Mouse (Mus musculus): ENCODE data around the gene Gcnt3.

Gene Gcnt3

DNA sequence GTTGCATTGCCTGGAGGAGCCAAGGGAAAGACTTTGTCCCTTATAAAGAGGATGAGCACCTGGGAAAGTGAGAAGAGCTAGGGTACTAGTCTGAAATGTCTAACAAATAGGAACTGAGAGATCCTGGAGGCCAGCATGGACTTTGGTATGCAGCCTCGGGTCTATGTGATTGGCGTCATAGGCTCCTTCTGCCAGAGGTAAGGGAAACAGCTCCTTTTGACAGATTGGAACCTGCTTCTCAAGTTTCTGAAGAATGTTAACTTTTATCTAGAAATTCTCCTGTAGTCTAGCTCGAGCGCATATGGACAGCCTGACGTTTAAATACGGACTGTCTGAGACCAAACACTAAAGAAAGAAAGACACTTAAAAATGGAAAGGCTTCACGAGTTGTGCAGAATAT lies at the start of gene Gcnt3:
Gene Gcnt3 (minus strand): TSS at position 101 of the 400 bp plus-strand sequence.
- DNase-seq: no peak

DNA sequence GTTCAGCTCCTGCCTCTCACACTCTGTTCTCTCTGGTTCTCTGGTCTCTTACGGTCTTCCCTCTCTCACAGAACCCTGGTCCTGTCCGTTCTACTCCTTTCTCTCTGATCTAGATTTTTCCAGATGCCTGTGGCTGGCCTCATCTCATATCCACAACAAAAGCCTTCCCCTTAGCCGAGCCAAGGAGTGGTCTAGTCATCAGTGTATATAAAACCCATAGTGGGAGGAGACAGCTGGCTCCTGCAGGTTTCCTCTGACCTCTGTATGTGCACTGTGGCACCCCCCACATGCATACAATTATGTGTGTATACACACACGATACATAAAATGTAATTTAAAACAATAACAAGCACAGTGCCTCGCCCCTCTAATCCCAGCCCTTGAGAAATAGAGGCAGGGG lies 49.5 kb upstream of the Gcnt3 start:
- DNase-seq: no peak

DNA sequence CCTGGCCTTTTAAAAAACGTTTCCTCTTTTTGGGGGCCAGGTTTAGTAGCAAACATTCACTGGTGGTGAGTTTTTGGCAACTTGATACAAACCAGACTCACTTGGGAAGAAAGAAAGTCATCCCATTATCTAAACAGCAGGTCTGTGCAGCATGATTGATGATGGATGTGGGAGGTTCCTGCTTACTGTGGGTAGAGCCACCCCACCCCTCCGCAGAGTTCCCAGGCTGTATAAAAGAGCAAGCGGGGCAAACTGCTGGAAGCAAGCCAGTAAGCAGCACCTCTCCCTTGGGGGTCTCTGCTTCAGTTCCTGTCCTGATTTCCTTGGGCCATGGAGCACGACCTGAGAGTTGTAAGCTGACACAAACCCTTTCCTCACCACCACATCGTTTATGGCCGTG lies 48.2 kb upstream of the Gcnt3 start:
- no peak for DNase-seq

DNA sequence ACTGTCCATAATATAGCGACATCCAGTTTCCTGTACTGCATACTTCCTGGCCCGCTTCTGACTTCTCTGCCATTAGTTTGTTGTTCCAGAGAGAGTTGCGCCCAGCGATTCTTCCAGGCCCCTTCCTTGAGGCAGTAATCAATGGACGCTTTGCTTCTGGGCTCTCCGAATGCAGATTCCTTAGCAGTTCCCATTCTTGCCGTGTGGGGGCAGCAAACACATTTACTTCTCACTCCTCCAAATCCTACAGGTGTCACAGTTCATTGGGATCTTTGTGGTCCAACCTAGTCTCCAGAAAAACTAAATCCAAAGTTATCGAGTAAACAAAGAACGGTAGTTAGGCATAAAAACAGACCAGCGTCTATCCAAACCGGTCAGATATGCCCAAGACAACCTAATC lies 46.2 kb upstream of the Gcnt3 start:
- DNase-seq: peak; percentile 51 to 61

DNA sequence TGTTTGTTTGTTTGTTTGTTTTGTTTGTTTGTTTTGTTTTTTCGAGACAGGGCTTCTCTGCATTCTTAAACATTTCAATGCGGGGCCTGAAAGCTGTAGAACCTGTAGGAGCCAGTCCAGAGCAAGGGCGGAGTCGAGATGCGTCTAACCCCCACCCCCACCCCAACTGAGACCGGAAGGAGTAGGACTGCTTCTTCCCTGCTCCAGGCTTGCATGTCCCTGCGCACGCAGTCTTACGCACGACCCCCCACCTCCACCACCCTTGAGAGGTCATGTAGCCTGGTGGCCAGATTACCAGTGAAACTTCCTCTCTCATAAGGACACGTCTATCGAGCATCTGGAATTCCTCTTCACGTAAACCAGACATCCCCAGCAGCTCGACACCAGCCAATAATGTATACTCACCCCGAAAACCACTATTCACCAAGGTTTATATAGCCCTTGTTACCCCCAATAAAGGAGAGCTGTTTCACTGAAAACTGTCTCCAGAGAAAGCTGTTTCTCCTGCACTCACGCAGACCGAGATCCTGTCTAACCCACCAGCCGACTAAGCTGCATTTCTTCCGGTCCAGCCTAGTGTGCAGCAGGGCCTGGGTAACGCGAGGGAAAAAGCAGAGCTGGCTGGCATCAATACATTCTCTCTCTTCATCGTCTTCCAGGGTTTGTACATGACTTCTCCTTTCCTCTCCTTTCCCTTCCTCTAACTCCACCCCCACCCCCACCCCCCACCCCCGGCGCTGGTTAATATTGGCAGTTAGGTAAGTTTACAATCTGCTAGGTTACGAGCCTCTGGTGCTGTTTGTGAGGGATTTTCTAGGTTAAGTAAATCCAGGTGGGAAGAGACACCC lies 44.7 kb upstream of the Gcnt3 start:
- DNase-seq: no peak

DNA sequence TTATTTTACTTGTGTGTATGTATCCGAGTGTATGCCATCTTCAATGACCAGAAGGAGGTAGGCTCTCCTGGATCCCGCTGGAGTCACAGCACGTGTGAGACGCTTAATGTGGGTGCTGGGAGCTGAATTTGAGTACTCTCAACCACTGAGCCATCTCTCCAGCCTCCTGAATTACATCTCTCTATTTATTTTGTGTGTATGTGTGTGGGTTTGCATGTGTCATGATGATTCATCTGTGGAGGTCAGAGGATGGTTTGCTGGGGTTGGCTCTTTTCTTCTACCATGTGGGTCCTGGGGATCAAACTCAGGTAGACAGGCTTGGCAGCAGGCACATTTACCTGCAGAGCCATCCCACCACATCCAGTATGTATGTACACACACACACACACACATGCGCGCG lies 43.9 kb upstream of the Gcnt3 start:
- DNase-seq: no peak

DNA sequence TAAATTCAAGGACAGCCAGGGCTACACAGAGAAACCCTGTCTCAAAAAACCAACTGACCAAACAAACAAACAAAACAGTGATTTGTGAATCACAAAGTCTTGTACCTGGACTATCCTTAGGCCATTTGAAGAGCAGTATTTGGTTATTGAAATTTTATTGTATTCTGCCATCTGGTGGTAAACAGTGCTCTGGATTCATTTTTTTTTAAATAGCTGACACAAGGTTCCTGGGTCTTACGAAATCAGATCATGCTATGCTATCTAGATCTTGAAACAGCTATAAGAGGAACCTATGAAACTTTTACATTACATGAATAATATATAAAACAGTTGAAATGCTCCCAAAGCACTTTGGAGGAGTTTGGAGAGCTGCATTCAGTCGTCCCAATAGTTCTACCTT lies 43.1 kb upstream of the Gcnt3 start:
- no peak for DNase-seq

DNA sequence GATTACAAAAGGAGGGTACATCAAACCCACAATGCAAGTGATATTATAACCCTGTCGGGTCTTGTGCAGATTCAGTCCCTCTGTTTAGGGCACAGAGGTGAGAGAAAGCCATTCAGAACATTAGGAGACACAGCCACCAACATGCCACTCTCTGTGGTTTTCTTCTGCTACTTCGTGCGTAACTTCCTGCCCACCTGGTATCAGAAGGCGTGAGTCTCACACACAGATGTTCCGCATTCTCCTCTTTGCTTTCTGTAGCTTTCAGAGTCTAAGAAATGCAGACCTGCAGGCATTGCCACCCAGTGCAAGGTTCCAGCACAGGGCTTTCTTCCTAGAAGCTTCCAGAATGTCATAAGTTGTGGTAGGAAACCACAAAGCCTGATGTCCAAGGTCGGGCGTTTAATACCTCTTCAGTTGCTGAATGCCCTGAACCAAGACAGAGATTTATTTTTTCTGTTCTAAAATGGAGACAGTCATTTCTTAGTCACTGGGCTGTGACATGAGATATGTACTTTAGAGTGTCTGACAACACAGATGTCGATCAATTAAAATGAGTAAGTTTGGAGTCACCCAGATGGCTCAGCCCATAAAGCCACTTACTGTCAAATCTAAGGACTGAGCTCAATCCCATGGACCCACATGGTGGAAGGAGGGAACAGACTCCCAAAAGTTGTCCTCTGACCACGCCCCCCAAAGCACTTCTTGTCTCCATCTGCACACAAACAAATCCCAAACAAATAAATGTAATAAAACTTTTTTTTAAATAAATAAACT lies 42.3 kb upstream of the Gcnt3 start:
- DNase-seq: peak; percentile 76 to 78

DNA sequence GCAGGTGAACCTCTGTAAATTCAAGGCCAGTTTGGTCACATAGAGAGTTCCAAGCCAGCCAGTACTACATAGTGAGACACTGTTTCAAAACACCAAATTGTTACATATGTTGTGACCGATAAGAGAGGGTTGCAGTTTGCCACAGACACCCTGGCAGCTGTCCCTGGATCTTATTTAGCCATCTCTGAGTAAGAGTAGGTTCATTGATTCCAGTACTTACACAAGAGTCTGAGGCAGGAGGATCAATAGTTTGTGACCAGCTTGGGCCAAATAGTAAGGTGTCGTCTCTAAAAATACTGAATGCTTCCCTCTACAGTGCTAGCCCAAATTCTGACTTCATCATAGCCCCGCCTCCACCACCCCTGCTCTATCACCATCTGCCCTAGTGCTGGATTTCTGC lies 40.1 kb upstream of the Gcnt3 start:
- no peak for DNase-seq

DNA sequence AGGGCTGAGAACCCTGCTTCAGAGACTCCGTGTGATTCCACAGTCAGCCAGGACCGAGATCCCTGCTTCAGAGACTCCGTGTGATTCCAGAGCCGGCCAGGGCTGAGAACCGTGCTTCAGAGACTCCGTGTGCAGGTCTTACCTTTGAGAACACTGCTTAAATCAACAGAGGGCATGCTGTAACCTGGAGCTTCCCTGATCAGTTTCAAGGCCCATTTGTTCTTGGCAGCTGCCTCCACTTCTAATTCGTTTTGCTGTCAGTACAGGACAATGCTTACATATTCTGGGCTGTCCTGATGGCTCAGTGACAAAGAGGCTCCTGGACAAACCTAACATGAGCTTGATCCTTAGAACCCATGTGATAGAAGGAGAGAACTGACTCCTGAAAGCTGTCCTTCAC lies 39.3 kb upstream of the Gcnt3 start:
- DNase-seq: no peak

DNA sequence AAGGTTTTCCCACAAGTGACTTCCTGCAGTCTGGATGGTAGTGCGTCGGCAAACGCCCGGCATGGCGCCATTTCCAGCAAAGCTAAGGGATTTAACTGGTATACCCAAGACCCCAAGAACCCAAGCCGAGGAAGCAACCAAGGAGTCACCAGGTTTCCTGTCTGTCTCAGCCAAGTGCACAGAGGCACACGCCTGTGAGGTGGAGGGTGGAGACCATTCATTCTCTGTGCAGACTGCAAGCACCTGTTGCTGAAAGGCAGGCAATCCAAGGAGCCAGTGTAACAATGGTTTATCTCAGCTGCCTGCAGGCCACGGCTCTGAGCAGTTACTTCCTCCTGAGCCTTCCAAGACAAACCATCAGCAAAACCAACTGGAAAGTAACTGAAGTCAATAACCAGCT lies 34.5 kb upstream of the Gcnt3 start:
- no peak for DNase-seq

DNA sequence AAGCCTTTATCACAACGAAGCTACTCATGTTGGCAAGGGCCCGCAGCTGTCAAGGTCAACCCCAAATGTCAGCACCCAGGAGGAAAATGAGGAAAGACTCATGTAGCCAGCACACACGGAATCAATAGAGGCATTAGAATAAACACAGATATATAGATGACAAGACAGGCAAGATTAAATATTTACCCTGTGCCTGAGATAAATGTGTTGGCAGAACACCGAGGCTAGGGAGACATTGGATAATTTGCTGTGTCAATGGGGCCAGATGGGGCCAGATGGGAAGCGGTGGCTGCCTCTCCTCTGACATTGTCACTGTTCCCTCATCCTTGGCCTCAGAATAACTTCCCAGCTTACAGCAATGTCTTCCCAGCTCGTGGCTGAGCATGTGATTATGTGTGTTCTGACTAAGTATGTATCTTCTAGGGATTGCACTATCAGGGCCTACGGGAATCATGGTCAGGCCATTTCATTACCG lies 32.1 kb upstream of the Gcnt3 start:
- DNase-seq: no peak

DNA sequence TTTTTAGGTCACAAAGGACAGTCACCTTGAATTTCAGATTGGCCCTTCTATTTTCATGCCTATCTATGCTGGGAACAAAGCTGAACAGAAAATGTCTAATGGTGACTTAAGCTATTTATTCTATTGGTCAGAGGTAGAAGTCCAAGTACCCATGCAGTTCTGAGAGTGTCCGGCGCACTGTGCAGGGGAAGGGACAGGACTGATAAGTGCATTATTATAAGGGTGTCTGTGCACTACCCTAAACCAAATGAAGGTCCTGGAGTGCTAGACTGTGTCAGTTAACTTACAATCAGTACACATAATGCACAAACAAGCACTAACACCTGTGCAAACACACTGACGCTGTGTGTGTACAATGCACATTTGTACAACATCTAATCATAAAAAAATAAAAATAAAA lies 29.6 kb upstream of the Gcnt3 start:
- DNase-seq: no peak

DNA sequence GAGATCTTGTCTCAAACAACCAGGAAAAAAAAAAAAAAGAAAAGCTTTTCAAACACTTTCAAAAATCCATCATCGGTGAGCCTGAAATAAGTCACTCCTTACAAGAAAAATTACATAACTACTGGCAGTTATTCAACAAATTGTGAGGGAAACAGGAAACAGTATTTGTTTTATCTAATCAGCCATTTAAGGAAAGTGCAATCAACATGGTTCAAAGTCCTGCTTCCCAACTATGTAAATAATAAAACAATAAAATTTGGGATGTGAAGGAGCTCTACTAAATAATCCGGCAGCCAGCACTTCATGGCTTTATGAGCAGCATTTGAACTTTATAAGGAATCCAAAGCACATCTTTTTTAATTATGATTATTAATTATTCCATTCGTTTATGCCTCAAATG lies 24.1 kb upstream of the Gcnt3 start:
- no peak for DNase-seq

DNA sequence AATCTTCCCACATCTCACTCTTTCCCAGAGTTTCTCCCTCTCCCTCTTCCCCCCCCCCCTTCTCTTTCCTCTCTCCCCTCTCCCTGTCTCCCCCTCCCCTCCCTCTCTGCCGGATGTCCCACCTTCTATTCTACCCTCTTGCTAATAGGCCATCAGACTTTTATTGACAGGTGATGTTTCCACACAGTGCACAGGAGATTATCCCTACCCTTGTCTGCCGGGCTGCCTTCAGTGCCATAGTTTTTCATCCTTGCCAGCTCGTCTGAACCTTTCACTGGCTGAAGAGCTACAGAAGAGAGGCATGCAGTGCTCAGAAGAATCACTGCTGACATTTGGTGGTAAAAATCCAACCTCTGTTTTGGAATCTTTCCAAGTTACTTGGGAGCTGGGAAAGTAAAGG lies 15.5 kb upstream of the Gcnt3 start:
- DNase-seq: no peak

DNA sequence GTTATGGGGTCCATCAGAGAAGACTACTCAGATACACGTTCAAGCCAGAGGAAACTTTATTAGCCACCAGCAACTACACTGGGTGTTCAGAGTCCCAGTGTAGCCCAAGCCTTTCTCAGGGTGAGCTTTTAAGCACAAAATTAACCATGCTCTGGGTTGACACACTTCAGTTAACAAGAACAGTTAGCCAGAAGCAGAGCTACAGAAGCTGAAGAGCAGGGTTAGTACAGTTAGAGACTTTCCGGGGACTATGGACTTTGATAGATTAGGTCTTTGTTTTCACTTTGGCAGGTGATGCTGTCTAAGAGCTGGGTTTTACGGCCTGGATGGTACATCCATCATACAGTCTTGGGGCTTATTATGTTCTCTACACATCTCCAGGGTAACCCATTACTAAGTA lies 14.8 kb upstream of the Gcnt3 start:
- DNase-seq: no peak

DNA sequence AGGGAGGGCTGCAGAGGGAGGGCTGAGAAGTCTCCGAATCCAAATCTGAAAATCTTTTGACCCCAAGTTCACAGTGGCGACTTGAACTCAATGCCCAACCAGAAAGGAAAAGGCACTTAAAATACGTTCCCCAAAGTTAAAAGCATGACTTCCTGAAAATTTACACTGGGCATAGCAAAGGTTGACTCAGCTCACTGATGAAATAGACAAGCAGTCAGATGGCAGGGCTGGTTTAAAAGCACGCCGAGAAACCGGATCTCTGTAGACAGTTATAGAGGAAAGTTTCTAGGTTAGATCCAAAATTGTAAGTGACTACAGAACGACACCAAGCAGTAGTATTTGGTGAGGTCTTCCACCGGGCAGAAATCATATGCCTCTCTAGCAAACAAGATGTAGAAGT lies 12.0 kb upstream of the Gcnt3 start:
- no peak for DNase-seq

DNA sequence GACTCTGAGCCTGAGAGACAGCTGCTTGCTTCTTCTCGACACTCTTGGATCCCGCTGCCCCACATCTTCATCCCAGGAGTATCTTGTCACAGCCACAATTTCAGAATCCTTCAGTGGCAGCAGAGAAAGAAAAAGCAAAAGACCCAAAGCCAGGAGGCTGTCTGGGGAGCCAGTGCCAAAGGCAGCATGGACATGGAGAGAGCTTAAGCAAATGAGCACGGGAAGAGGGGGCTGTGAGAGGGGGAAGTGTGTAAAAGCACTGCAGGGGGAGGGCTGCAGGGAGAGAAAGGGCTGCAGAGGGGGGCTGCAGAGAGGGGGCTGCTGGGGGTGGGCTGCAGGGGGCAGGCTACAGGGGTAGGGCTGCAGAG lies 11.5 kb upstream of the Gcnt3 start:
- no peak for DNase-seq

DNA sequence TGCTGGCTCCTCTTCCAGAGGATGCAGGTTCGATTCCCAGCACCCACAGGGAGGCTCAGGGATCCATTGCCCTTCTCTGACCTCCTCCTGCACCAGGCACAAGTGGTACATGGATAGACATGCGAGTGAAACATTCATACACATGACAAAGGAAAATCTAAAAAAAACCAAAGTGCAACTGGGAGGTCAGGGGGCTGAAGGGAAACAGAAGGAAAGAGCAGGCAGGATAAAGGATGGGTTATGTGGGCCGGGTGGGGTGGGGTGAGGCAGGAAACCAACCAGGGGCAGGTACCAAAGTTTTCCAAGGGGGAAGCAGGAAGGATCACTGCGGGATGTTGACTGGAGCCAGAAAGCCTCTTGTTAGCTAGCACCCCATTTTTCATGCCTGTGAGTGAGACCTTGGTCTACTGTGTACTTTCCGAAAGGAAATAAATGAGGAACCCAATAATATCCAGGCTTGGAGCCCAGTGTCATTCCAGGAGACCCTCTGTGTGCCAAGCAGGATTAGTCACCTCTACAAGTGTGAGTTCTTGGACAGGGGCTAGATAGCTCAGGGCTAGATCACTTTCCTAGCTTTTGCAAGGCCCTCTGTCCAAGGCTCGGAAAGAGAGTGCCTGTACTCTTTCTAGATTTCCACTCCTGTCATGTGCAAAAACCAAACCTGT lies 11.0 kb upstream of the Gcnt3 start:
- DNase-seq: no peak

DNA sequence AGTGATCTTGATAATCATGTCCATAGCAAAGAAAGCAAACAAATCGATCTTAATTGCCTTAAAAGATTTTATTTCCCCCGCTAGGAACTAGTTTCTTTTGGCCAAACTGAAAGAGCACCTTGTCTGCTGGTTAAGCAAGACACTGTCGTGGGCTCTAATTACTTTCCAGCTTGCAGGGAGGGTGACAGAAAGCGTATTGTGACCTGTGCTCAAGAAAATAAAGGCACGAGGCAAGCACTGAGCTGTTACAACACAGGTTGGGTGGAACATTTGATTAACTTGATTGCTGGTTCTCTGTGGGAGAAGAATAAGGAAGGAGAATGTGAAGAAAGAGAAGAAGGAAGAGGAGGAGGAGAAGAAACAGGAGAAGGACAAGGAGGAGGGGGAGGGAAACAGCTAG lies 10.4 kb upstream of the Gcnt3 start:
- DNase-seq: no peak

DNA sequence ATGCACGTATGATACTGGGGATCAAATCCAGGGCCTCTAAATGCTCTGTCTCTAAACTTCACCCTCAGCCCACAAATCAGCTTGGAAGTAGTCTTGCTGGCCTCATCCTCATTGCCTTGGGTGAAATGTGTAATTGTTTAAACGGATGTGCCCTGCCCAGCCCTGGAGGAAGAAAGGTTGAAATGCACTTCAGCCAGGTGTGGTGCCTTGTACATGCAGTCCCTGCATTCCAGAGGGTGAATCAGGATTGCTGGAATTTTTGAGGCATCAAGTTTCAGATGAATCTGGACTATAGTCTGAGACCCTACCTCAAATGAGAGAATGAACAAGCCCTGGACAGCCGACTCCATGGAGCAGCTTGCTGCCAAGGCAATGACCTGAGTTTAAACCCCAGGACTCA lies 10.0 kb upstream of the Gcnt3 start:
- no peak for DNase-seq

DNA sequence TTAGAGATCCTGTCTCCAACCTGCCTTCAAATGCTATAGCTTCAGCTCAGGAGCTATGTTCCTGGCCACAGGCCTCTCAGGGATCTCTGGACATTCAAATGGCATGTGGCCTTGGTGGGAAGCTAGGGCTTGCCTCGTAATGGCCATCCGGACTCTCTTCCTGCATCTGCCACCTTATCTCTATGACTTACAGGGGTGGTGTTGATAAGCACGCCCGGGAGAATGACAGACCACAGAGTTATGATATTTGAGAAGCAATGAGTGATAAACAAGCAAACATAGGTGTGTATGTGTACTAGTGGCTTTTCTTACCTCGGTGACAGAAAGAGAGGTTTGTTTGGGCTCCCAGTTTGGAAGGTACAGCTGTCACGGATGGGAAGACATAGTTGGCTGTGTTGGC lies 8.4 kb upstream of the Gcnt3 start:
- no peak for DNase-seq

DNA sequence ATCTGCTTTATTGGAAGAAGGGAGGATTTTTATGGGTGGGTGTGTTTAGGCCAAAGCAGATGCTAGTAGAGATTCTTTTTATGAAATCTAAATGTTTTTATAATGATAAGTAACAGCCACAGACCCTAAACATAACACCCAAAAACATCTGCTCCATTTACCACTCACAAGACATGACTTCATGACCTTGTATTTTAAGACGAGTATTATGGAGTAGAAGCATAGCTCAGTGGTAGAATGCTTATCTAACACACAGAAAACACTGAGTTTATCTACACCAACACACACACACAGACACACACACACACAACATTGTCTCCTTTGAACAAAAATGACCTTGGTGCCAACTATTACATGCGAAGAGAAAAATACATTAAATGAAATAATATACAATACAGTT lies 7.0 kb upstream of the Gcnt3 start:
- DNase-seq: no peak

DNA sequence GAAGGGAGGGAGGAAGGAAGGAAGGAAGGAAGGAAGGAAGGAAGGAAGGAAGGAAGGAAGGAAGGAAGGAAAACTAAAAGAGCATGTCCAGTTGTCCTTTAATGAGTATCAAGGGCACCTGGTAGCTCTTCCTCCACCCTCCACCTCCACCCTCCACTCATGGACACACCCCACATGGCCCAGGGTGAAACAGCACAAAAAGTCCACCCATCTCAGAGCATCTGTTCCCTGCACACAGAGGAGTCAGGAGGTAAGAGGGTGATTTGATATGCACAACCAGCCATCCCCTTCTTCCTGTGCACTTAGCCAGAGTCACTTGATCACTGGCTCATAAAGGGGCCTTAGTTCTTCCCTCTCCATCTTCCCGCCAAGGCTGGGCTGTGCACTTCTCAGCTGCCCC lies 5.0 kb upstream of the Gcnt3 start:
- no peak for DNase-seq
